Mouse (Mus musculus) stomach, postnatal 0 days (tissue): ENCODE measurements around the gene Plxnd1. TPM values are rescaled to one million over a fixed set of nuclear protein-coding genes. Genes with fewer than 3 reads are reported as not detected.

Experiments
- ATAC-seq: fragments of 200-750 bp; cut with Nextera tagmentation; 2 replicates; pipeline ENCODE4 v1.8.0; 2017; ENCODE audit not compliant: low FRiP score, low TSS enrichment
- DNase-seq: peaks from one replicate; pipeline ENCODE4 v3.0.0-alpha.2; 2016; ENCODE audit warnings: low spot score
- H3K27ac ChIP-seq: fragments of 300-500 bp; sonication (generic); replicated peaks from 2 replicates; pipeline ENCODE4 v1.5.1; 2014; ENCODE audit warnings: mild to moderate bottlenecking, control low read depth
- H3K27me3 ChIP-seq: fragments of 300-500 bp; sonication (generic); 2 replicates; pipeline ENCODE4 v1.6.1; 2014; ENCODE audit warnings: low read length; ENCODE audit not compliant: control insufficient read depth, insufficient read depth
- H3K36me3 ChIP-seq: fragments of 300-500 bp; sonication (generic); 2 replicates; pipeline ENCODE4 v1.6.1; 2014; ENCODE audit warnings: low read length, mixed read lengths; ENCODE audit not compliant: control insufficient read depth, insufficient read depth
- H3K4me1 ChIP-seq: fragments of 300-500 bp; sonication (generic); replicated peaks from 2 replicates; pipeline ENCODE4 v1.6.1; 2014; ENCODE audit warnings: antibody characterized with exemption; ENCODE audit not compliant: control insufficient read depth, insufficient read depth
- H3K4me2 ChIP-seq: fragments of 300-500 bp; sonication (generic); replicated peaks from 2 replicates; pipeline ENCODE4 v1.6.1; 2014; ENCODE audit warnings: low read depth, mild to moderate bottlenecking, control low read depth, moderate library complexity
- H3K4me3 ChIP-seq: fragments of 300-500 bp; sonication (generic); 2 replicates; pipeline ENCODE4 v1.5.1; 2014; ENCODE audit warnings: low read depth, low read length, control low read depth
- H3K9ac ChIP-seq: fragments of 300-500 bp; sonication (generic); 2 replicates; pipeline ENCODE4 v1.6.1; 2014; ENCODE audit warnings: mild to moderate bottlenecking, low read length, control low read depth, mixed read lengths
- H3K9me3 ChIP-seq: fragments of 300-500 bp; sonication (generic); 2 replicates; pipeline ENCODE4 v1.6.1; 2016; ENCODE audit warnings: low read length; ENCODE audit not compliant: control insufficient read depth
- CTCF ChIP-seq: IDR thresholded peaks from 2 replicates; pipeline ENCODE4 v1.5.1; 2016; ENCODE audit warnings: antibody characterized with exemption, low read depth, mild to moderate bottlenecking, moderate library complexity
- EP300 ChIP-seq: optimal IDR thresholded peaks from 2 replicates; pipeline ENCODE3; 2016; ENCODE audit warnings: antibody characterized with exemption
- WGBS: fragments of 180-500 bp; shearing (Covaris S2); extraction: QIAGEN DNeasy Blood & Tissue Kit; methylation state at CpG from one replicate; pipeline ENCODE4 v1.1.7; 2014; 5-methylcytosine and 5-hydroxymethylcytosine counted together
- polyA plus RNA-seq: library from polyadenylated mRNA; unstranded; fragments of >200 nt; fragmentation: Nextera tagmentation; extraction: Ambion mirVana; gene quantifications from 2 replicates; pipeline ENCODE4 v1.2.1, GENCODE M21; 2015

Gene Plxnd1
- polyA plus RNA-seq, 1 experiment from 2014 or later = 10.4 TPM

DNA sequence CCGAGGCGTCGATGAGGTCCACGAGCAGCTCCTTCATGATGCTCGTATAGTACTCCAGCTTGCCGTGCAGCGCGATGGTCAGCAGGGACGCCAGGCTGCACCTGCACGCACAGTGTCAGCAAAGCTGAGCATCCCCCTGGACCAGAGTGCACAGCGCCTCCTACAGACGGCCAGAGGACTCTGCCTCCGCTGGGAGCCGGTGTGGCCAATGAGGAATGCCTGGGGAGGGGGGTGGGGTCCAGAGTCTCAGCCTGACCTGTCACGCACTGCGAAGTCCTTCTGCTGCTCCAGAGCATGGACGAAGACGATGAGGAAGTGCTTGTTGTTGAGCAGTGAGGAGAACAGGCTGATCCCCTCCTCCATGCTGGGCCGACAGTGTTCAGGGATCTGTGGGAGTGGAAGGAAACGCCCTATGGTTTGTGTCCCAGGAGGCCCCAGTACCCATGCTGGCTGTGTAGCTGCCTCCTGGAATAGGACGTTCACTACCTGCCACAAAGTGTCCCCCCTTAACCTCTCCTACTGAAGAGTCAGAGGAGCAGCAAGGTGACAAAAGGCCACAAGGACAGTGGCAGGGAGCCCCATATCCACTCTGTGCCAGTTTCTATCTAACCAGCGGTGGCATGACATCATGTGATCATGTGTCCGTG is 32.2 kb downstream of the Plxnd1 start:
- H3K4me3 ChIP-seq = no peak overlapping the region
- no peak overlapping the region for H3K27ac ChIP-seq
- no peak overlapping the region for H3K4me2 ChIP-seq
- TF ChIP-seq EP300 = no peak
- peak; percentile 70 for TF ChIP-seq CTCF
- WGBS = 55% methylated on average over 23 of the region's 23 CpGs
- H3K9ac ChIP-seq = no peak overlapping the region
- DNase-seq (peak; percentile 49), ATAC-seq (peak; percentile 11; the same call in 1 of the 2 replicates)
- no peaks in the 10 kb centered on the region for H3K27me3 ChIP-seq
- H3K9me3 ChIP-seq = no peaks in the 10 kb centered on the region
- peaks cover 8% of the 10 kb centered on the region; the same call in 1 of the 2 replicates for H3K4me1 ChIP-seq
- peaks cover 17% of the 10 kb centered on the region; the same call in 1 of the 2 replicates for H3K36me3 ChIP-seq

DNA sequence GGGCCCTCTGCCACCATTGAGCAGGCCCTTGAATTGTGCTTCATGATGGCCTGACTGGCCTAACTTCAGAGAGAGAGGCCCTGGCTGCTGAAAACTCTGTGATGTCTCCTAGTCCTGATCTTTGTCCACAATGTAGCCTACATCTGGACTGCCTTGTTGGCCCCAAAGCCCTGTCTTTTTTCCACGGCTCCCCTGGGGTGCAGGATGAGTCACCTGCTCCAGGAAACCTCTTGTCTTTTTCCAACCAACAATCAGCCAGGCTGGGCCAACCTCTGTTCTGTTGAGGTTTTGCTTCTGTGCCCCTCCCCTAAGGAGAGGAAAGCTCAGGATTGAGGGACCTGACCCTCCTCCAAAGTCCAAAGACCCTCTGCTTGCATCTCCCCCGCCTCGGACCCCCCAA is 33.1 kb downstream of the Plxnd1 start:
- DNase-seq (no peak), ATAC-seq (no peak)
- Histone ChIP-seq H3K27ac (no peak overlapping the region), H3K36me3 (peaks cover 14% of the 10 kb centered on the region; the same call in 1 of the 2 replicates), H3K4me2 (no peak overlapping the region), H3K4me3 (no peak overlapping the region), H3K9ac (no peak overlapping the region), H3K4me1 (peaks cover 8% of the 10 kb centered on the region; the same call in 1 of the 2 replicates), H3K9me3 (no peaks in the 10 kb centered on the region), H3K27me3 (no peaks in the 10 kb centered on the region)
- TF ChIP-seq EP300 (no peak), CTCF (no peak)
- WGBS = 65% methylated on average over 3 of the region's 3 CpGs

DNA sequence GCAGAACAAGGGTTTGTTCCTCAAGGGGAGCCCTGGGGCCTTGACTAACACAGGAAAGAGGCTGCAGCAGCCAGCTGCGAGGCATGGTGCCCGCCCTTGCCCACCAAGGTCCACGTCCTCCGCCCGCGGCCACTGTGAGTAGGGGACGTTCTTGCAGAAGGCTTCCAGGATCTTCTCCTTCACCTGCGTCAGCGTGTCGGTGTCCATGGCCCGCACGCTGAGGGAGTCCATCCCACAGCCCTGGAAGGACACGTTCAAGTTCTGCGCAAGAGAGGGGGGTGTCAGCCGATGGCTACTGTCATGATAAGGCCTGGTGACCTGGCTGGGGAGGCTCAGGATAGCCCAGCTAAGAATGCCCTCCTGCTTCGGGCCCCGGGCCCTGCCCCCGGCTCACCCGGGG is 34.5 kb downstream of the Plxnd1 start:
- Histone ChIP-seq H3K9me3 (no peaks in the 10 kb centered on the region), H3K4me2 (no peak overlapping the region), H3K27me3 (no peaks in the 10 kb centered on the region), H3K4me1 (peaks cover 8% of the 10 kb centered on the region; the same call in 1 of the 2 replicates), H3K9ac (no peak overlapping the region), H3K4me3 (no peak overlapping the region), H3K36me3 (peaks cover 9% of the 10 kb centered on the region; the same call in 1 of the 2 replicates), H3K27ac (no peak overlapping the region)
- DNase-seq (no peak), ATAC-seq (no peak)
- TF ChIP-seq EP300 (no peak), CTCF (no peak)
- WGBS = 90% methylated on average over 19 of the region's 19 CpGs

DNA sequence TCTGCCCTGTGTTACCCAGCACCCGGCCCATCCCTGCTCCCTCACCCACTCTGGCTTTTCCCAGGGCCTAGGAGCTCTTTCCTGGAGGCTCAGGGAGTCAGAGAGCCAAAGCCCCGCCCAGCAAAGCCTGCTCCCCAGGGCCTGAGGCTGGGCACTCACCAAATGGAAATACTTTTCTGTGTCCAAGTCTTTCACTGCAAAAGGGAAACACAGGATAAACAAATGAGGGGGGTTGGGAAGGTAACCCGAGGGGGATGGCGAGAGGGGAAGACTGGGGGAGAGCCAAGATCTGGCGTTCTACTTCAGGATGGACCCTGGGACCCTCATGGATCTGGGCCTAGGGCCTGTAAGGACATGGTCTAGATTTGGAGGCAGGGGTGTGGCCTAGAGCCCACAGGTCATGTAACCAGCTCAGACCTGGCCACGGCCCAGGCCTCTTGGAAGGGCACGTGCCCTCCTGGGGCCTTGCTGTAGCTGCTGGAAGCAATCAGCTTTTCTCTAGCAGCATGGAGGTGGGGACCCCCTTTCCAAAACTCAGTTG is 35.6 kb downstream of the Plxnd1 start:
- Histone ChIP-seq H3K9me3 (no peaks in the 10 kb centered on the region), H3K9ac (peak overlapping the region; percentile 43; the same call in 1 of the 2 replicates), H3K4me3 (no peak overlapping the region), H3K27ac (peak overlapping the region; percentile 59), H3K4me2 (no peak overlapping the region), H3K27me3 (no peaks in the 10 kb centered on the region), H3K4me1 (peaks cover 8% of the 10 kb centered on the region; the same call in 1 of the 2 replicates), H3K36me3 (peaks cover 9% of the 10 kb centered on the region; the same call in 1 of the 2 replicates)
- peak; percentile 59 for DNase-seq
- TF ChIP-seq CTCF (no peak), EP300 (no peak)
- peak; percentile 59; the same call in 1 of the 2 replicates for ATAC-seq
- WGBS = 30% methylated on average over 6 of the region's 7 CpGs

DNA sequence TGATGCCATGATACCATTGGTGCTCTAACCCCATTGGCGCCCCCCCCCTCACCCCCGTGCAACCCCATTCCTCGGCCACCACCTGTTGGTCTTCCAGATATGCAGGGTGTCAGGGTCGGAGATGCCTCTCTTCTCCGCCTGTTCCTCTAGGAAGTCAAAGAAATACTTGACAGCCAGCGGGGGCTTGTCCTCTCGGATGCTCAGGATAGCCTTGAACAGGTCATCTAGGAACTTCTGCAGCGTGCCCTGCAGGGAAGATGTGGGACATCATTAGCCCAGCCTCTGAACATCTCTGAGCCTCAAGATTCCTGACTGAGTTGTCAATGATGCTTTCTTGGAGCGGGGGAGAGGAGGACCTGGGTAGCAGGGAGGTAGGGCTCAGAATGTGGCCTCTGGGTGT is 36.4 kb downstream of the Plxnd1 start:
- H3K27me3 ChIP-seq = no peaks in the 10 kb centered on the region
- H3K4me3 ChIP-seq = no peak overlapping the region
- peaks cover 7% of the 10 kb centered on the region; the same call in 1 of the 2 replicates for H3K36me3 ChIP-seq
- no peak overlapping the region for H3K4me2 ChIP-seq
- H3K9me3 ChIP-seq = no peaks in the 10 kb centered on the region
- ATAC-seq (no peak), DNase-seq (no peak)
- WGBS = 87% methylated on average over 9 of the region's 9 CpGs
- TF ChIP-seq CTCF (no peak), EP300 (no peak)
- peaks cover 8% of the 10 kb centered on the region; the same call in 1 of the 2 replicates for H3K4me1 ChIP-seq
- no peak overlapping the region for H3K9ac ChIP-seq
- H3K27ac ChIP-seq = peak overlapping the region; percentile 59

DNA sequence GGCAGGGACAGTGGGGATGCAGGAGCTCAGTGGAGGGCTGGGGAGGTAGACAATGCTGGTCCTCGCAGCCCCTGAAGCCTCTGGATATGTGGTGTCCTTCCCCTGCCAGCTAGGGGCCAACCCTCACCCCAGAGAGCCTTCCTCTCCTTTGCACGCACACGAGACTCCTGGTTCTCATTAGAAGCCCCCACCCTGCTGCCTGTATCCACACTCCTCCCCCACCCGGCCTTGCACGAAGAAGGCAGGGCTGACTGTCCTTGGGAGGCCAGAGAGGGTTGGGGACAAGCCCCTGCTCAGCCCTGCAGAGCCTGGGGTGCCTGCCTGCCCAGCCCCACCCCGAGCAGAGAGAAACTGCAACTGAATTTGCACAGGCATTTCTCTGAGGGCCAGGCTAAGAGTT is 37.1 kb downstream of the Plxnd1 start:
- 57% methylated on average over 6 of the region's 6 CpGs for WGBS
- no peak for TF ChIP-seq EP300
- no peak for TF ChIP-seq CTCF
- Histone ChIP-seq H3K4me3 (no peak overlapping the region), H3K9ac (no peak overlapping the region), H3K4me2 (no peak overlapping the region), H3K27ac (peak overlapping the region; percentile 82), H3K4me1 (peaks cover 8% of the 10 kb centered on the region; the same call in 1 of the 2 replicates), H3K9me3 (no peaks in the 10 kb centered on the region), H3K36me3 (0 out of 2 replicates have a peak, but pooled peaks cover 3% of the 10 kb centered on the region), H3K27me3 (no peaks in the 10 kb centered on the region)
- ATAC-seq (no peak), DNase-seq (no peak)
